Mouse (Mus musculus): ENCODE measurements around the gene Prkcb. TPM values are rescaled to one million over a fixed set of nuclear protein-coding genes. Genes with fewer than 3 reads are reported as not detected.

The Prkcb gene
- polyA plus RNA-seq, 1 experiment from 2014 or later = 5.4 TPM

DNA sequence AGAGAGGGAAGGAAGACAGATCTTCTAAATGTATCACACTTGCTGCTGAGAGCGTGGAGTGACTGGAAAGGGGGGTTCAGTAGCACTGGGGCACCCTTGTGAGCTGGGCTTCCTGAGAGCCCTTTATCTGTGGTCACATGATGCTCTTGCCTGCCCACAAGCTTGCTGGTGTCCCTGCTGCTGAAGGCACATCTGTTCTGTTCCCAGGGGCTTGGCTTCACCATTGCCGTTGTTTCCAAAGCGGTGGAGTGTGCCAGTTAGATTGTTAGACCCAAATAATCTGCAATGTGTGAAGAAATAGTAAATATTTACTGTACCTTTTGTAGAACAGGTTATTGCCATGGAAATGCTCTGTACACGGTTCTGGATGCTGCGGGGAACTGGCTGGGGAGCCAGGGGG, 101.6 kb downstream of the Prkcb start:
- Histone ChIP-seq H3K27me3 (ENCODE audit: control insufficient read depth, insufficient read depth, low read length) (no peaks in the 10 kb centered on the region), H3K9me3 (replicated peaks; ENCODE audit: control insufficient read depth, low read length) (no peaks in the 10 kb centered on the region), H3K27ac (replicated peaks; ENCODE audit: low read depth, low read length) (no peak overlapping the region), H3K4me1 (ENCODE audit: control insufficient read depth, insufficient read depth, low read length) (no peaks in the 10 kb centered on the region), H3K36me3 (replicated peaks; ENCODE audit: control insufficient read depth, insufficient read depth, low read depth, low read length) (no peaks in the 10 kb centered on the region), H3K4me3 (ENCODE audit: low read depth, low read length) (no peak overlapping the region), H3K9ac (replicated peaks; ENCODE audit: low read length) (no peak overlapping the region), H3K4me2 (ENCODE audit: low read depth, low read length) (no peak overlapping the region)
- WGBS = 75% methylated on average over 5 of the region's 5 CpGs
- DNase-seq (ENCODE audit: low spot score) (no peak), ATAC-seq (replicated peaks; ENCODE audit: insufficient number of reproducible peaks, low FRiP score, low TSS enrichment, low read depth) (no peak)

DNA sequence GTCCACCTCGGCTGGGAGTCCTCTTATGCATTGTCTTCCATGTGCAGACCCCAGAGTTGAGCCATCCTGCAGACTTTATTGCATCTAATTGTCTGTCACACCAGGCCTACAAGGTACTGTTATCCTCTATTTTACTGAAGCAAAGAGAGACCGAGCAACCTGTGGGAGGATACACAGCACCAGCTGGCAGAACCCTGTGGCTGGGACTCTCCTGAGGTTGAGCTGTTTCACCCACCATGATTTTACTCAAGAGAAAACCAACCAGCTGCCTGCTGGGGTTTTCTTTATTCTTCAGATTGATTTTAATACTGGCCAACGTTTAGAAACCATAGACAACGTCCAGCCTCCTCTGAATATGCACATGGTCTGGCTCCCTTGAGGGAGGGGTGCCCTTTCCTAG, 102.1 kb downstream of the Prkcb start:
- 76% methylated on average over 4 of the region's 4 CpGs for WGBS
- ATAC-seq (replicated peaks; ENCODE audit: insufficient number of reproducible peaks, low FRiP score, low TSS enrichment, low read depth) = no peak
- Histone ChIP-seq H3K27ac (replicated peaks; ENCODE audit: low read depth, low read length) (no peak overlapping the region), H3K4me1 (ENCODE audit: control insufficient read depth, insufficient read depth, low read length) (no peaks in the 10 kb centered on the region), H3K36me3 (replicated peaks; ENCODE audit: control insufficient read depth, insufficient read depth, low read depth, low read length) (no peaks in the 10 kb centered on the region), H3K4me3 (ENCODE audit: low read depth, low read length) (no peak overlapping the region), H3K9ac (replicated peaks; ENCODE audit: low read length) (no peak overlapping the region), H3K9me3 (replicated peaks; ENCODE audit: control insufficient read depth, low read length) (no peaks in the 10 kb centered on the region), H3K4me2 (ENCODE audit: low read depth, low read length) (no peak overlapping the region), H3K27me3 (ENCODE audit: control insufficient read depth, insufficient read depth, low read length) (no peaks in the 10 kb centered on the region)
- no peak for DNase-seq (ENCODE audit: low spot score)

DNA sequence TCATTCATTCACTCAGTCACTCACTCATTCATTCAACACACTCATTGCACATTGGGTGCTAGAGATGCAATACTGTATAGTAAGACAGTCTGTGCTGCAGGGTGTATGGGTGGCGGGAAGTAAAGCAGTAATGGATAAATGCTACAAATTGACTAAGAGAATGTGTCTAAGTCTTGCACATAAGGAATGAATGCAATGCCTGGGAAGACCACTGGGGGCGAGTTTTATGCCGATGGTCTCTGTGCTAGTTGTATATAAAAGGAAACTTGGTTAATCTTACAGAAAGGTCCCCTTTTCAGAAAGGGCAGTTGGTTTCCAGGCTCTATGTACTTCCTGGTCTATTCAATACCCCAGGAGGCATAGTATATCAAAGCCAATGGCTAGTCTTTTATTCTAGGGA, 102.8 kb downstream of the Prkcb start:
- ATAC-seq (replicated peaks; ENCODE audit: insufficient number of reproducible peaks, low FRiP score, low TSS enrichment, low read depth) (no peak), DNase-seq (ENCODE audit: low spot score) (no peak)
- WGBS = 65% methylated on average over 3 of the region's 3 CpGs
- Histone ChIP-seq H3K4me2 (ENCODE audit: low read depth, low read length) (no peak overlapping the region), H3K4me1 (ENCODE audit: control insufficient read depth, insufficient read depth, low read length) (no peaks in the 10 kb centered on the region), H3K27ac (replicated peaks; ENCODE audit: low read depth, low read length) (no peak overlapping the region), H3K4me3 (ENCODE audit: low read depth, low read length) (no peak overlapping the region), H3K9ac (replicated peaks; ENCODE audit: low read length) (no peak overlapping the region), H3K36me3 (replicated peaks; ENCODE audit: control insufficient read depth, insufficient read depth, low read depth, low read length) (no peaks in the 10 kb centered on the region), H3K9me3 (replicated peaks; ENCODE audit: control insufficient read depth, low read length) (no peaks in the 10 kb centered on the region), H3K27me3 (ENCODE audit: control insufficient read depth, insufficient read depth, low read length) (no peaks in the 10 kb centered on the region)

DNA sequence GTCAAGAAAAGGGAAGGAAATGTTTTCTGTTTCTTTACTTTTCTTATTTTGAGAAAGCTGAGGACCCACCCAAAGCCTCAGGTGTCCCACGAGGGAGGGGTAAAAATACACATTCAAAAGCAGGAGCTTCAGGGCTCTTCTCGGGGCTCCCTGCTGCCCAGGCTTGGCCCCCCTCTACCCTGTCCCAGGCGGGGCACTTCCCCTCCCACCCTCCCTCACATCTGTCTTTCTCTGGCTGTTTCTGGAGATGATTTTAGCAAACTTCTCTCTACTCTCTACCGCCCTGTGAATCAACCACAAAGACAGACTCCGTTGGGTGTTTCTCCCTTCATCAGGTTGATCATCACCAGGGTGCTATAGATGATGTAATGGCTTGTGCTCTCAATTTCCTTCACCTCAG, 105.4 kb downstream of the Prkcb start:
- no peak for ATAC-seq (replicated peaks; ENCODE audit: insufficient number of reproducible peaks, low FRiP score, low TSS enrichment, low read depth)

DNA sequence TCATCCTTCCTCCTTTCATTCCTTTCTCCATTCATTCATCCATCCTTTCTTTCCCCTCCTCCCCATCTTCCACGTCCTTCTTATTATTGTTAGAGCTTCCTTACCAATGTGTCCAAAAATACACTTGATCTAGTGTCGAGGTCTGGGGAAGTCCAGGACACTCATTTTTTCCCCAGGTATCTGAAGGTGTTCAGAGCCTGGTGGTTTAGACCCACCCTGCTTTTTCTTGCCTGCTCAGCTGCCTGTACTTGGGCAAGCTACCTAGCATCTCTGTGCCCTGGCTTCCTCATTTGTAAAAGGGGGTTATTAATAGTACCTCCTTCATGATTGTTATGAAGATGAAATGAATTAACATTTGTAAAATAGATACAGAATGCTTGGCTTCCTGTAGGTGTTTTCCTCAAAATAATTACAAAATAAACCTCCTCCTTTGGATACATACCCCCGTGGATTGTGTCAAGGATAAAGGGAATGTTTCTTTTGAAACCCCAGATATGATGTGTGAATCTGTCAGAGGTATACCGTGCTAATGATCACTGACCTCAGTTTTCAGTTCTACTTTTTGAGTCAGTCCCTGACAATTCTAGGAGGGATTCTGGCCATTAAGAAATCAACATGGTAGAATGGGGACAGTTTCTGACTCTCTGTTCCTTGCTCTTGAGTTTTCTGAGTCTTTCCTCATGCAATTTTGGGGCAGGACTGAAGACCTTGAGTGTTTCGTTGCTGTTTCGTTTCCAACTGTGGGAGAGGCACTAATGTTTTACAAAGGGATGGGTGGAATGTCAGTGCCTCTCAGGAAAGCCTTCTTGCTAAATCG, 106.8 kb downstream of the Prkcb start:
- Histone ChIP-seq H3K4me1 (ENCODE audit: control insufficient read depth, insufficient read depth, low read length) (no peaks in the 10 kb centered on the region), H3K36me3 (replicated peaks; ENCODE audit: control insufficient read depth, insufficient read depth, low read depth, low read length) (no peaks in the 10 kb centered on the region), H3K9ac (replicated peaks; ENCODE audit: low read length) (no peak overlapping the region), H3K27ac (replicated peaks; ENCODE audit: low read depth, low read length) (no peak overlapping the region), H3K9me3 (replicated peaks; ENCODE audit: control insufficient read depth, low read length) (no peaks in the 10 kb centered on the region), H3K4me3 (ENCODE audit: low read depth, low read length) (no peak overlapping the region), H3K27me3 (ENCODE audit: control insufficient read depth, insufficient read depth, low read length) (no peaks in the 10 kb centered on the region), H3K4me2 (ENCODE audit: low read depth, low read length) (no peak overlapping the region)
- WGBS = 82% methylated on average over 7 of the region's 7 CpGs
- ATAC-seq (replicated peaks; ENCODE audit: insufficient number of reproducible peaks, low FRiP score, low TSS enrichment, low read depth) (no peak), DNase-seq (ENCODE audit: low spot score) (no peak)

More for the DNA sequence above, 105.4 kb downstream of the Prkcb start:
- no peak overlapping the region for H3K4me2 ChIP-seq (ENCODE audit: low read depth, low read length)
- no peak overlapping the region for H3K4me3 ChIP-seq (ENCODE audit: low read depth, low read length)
- no peaks in the 10 kb centered on the region for H3K4me1 ChIP-seq (ENCODE audit: control insufficient read depth, insufficient read depth, low read length)
- H3K36me3 ChIP-seq (replicated peaks; ENCODE audit: control insufficient read depth, insufficient read depth, low read depth, low read length) = no peaks in the 10 kb centered on the region
- DNase-seq (ENCODE audit: low spot score) = no peak
- H3K27me3 ChIP-seq (ENCODE audit: control insufficient read depth, insufficient read depth, low read length) = no peaks in the 10 kb centered on the region
- no peak overlapping the region for H3K9ac ChIP-seq (replicated peaks; ENCODE audit: low read length)
- no peak overlapping the region for H3K27ac ChIP-seq (replicated peaks; ENCODE audit: low read depth, low read length)
- no peaks in the 10 kb centered on the region for H3K9me3 ChIP-seq (replicated peaks; ENCODE audit: control insufficient read depth, low read length)
- 57% methylated on average over 5 of the region's 5 CpGs for WGBS

DNA sequence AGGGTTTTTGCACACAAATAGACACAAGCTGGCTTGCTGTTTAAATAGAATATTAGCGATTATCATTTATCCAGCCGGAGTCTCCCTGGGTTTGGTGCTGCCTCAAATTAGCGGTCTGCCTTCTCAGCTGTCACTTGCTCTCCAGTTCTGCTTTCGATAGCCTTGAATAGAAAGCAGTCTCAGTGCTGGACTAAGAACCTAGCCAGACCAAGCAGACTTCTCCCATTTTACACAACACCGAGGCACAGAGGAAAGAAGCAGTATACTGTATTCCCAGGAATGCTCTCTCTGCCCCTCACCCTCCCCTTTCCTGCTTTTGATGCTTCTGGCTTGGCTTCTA, 107.4 kb downstream of the Prkcb start:
- Histone ChIP-seq H3K9ac (replicated peaks; ENCODE audit: low read length) (no peak overlapping the region), H3K4me2 (ENCODE audit: low read depth, low read length) (no peak overlapping the region), H3K4me1 (ENCODE audit: control insufficient read depth, insufficient read depth, low read length) (no peaks in the 10 kb centered on the region), H3K27ac (replicated peaks; ENCODE audit: low read depth, low read length) (no peak overlapping the region), H3K4me3 (ENCODE audit: low read depth, low read length) (no peak overlapping the region), H3K36me3 (replicated peaks; ENCODE audit: control insufficient read depth, insufficient read depth, low read depth, low read length) (no peaks in the 10 kb centered on the region), H3K9me3 (replicated peaks; ENCODE audit: control insufficient read depth, low read length) (no peaks in the 10 kb centered on the region), H3K27me3 (ENCODE audit: control insufficient read depth, insufficient read depth, low read length) (no peaks in the 10 kb centered on the region)
- DNase-seq (ENCODE audit: low spot score) = no peak
- ATAC-seq (replicated peaks; ENCODE audit: insufficient number of reproducible peaks, low FRiP score, low TSS enrichment, low read depth) = no peak
- WGBS = 71% methylated on average over 5 of the region's 5 CpGs

DNA sequence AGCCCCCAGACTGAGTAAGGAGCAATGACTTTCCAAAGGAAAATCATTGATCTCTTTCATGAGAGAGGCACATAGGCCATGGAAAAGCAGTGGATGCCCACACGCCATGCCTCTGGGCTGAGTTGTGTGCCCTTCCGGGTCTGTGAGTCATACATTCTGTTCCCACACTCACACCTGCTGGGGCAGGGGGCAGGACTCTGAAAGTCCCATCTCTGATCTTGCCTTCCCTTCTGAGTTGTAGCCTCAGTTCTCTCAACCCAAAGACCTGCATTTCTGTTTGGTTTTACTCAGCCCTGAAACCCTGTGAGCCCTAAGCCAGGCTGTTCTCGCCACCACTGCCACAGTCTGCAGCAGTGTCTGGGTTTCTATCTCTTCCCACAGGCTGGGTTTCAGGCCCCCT, 109.1 kb downstream of the Prkcb start:
- H3K4me2 ChIP-seq (ENCODE audit: low read depth, low read length) = no peak overlapping the region
- no peaks in the 10 kb centered on the region for H3K4me1 ChIP-seq (ENCODE audit: control insufficient read depth, insufficient read depth, low read length)
- H3K4me3 ChIP-seq (ENCODE audit: low read depth, low read length) = no peak overlapping the region
- H3K36me3 ChIP-seq (replicated peaks; ENCODE audit: control insufficient read depth, insufficient read depth, low read depth, low read length) = no peaks in the 10 kb centered on the region
- H3K9ac ChIP-seq (replicated peaks; ENCODE audit: low read length) = no peak overlapping the region
- DNase-seq (ENCODE audit: low spot score) = no peak
- no peaks in the 10 kb centered on the region for H3K9me3 ChIP-seq (replicated peaks; ENCODE audit: control insufficient read depth, low read length)
- 83% methylated on average over 3 of the region's 3 CpGs for WGBS
- no peak overlapping the region for H3K27ac ChIP-seq (replicated peaks; ENCODE audit: low read depth, low read length)
- H3K27me3 ChIP-seq (ENCODE audit: control insufficient read depth, insufficient read depth, low read length) = no peaks in the 10 kb centered on the region
- no peak for ATAC-seq (replicated peaks; ENCODE audit: insufficient number of reproducible peaks, low FRiP score, low TSS enrichment, low read depth)

DNA sequence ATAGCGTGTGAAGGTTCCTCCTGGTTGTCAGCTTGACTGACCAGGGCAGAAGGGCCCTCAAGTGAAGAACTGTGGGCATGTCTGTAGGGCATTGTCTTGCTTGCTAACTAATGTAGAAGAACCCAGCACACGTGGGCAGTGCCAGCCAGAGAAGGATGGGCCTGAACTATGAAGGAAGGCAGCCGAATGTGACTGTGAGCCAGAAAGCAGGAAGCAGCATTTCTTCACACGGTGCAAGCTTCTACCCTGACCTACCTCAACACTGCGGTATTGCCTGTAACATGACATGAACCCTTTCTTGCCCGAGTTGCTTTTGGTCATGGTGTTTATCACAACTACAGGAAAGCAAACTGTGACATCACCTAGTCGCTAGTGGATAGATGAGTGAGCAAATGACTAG, 113.5 kb downstream of the Prkcb start:
- H3K27me3 ChIP-seq (ENCODE audit: control insufficient read depth, insufficient read depth, low read length) = no peaks in the 10 kb centered on the region
- H3K4me3 ChIP-seq (ENCODE audit: low read depth, low read length) = no peak overlapping the region
- H3K4me1 ChIP-seq (ENCODE audit: control insufficient read depth, insufficient read depth, low read length) = no peaks in the 10 kb centered on the region
- ATAC-seq (replicated peaks; ENCODE audit: insufficient number of reproducible peaks, low FRiP score, low TSS enrichment, low read depth) (no peak), DNase-seq (ENCODE audit: low spot score) (no peak)
- 85% methylated on average over 7 of the region's 7 CpGs for WGBS
- no peaks in the 10 kb centered on the region for H3K9me3 ChIP-seq (replicated peaks; ENCODE audit: control insufficient read depth, low read length)
- no peak overlapping the region for H3K4me2 ChIP-seq (ENCODE audit: low read depth, low read length)
- H3K36me3 ChIP-seq (replicated peaks; ENCODE audit: control insufficient read depth, insufficient read depth, low read depth, low read length) = no peaks in the 10 kb centered on the region
- H3K9ac ChIP-seq (replicated peaks; ENCODE audit: low read length) = no peak overlapping the region
- H3K27ac ChIP-seq (replicated peaks; ENCODE audit: low read depth, low read length) = no peak overlapping the region
